Mouse (Mus musculus) neural tube, embryonic 13.5 days (tissue): ENCODE measurements around the gene Gm20388. TPM values are rescaled to one million over a fixed set of nuclear protein-coding genes. Genes with fewer than 3 reads are reported as not detected.

Experiments used
- ATAC-seq: fragments of 200-750 bp; cut with Nextera tagmentation; 2 replicates; pipeline ENCODE4 v1.8.0; 2017; ENCODE audit warnings: low read depth, mild to moderate bottlenecking, moderate TSS enrichment, moderate library complexity
- H3K27ac ChIP-seq: fragments of 300-500 bp; sonication (generic); replicated peaks from 2 replicates; pipeline ENCODE4 v1.5.1; 2015; ENCODE audit warnings: moderate library complexity, mild to moderate bottlenecking, inconsistent platforms
- H3K27me3 ChIP-seq: fragments of 300-500 bp; sonication (generic); 2 replicates; pipeline ENCODE4 v1.6.1; 2015; ENCODE audit warnings: mild to moderate bottlenecking, inconsistent platforms
- H3K36me3 ChIP-seq: fragments of 300-500 bp; sonication (generic); 2 replicates; pipeline ENCODE4 v1.6.1; 2015; ENCODE audit warnings: mild to moderate bottlenecking, inconsistent platforms
- H3K4me1 ChIP-seq: fragments of 300-500 bp; sonication (generic); replicated peaks from 2 replicates; pipeline ENCODE4 v1.6.1; 2015; ENCODE audit warnings: inconsistent platforms
- H3K4me2 ChIP-seq: fragments of 300-500 bp; sonication (generic); 2 replicates; pipeline ENCODE4 v1.6.1; 2015; ENCODE audit warnings: inconsistent platforms, mild to moderate bottlenecking, moderate library complexity
- H3K4me3 ChIP-seq: fragments of 300-500 bp; sonication (generic); 2 replicates; pipeline ENCODE4 v1.5.1; 2015; ENCODE audit warnings: mild to moderate bottlenecking, inconsistent platforms
- H3K9ac ChIP-seq: fragments of 300-500 bp; sonication (generic); 2 replicates; pipeline ENCODE4 v1.6.1; 2015; ENCODE audit warnings: moderate library complexity, mild to moderate bottlenecking, inconsistent platforms
- H3K9me3 ChIP-seq: fragments of 300-500 bp; sonication (generic); 2 replicates; pipeline ENCODE4 v1.6.1; 2016; ENCODE audit warnings: inconsistent platforms
- WGBS: fragments of 180-500 bp; shearing (Covaris S2); methylation state at CpG from one replicate; pipeline ENCODE4 v1.1.7; 2015; 5-methylcytosine and 5-hydroxymethylcytosine counted together
- polyA plus RNA-seq: library from polyadenylated mRNA; unstranded; fragments of >200 nt; fragmentation: Nextera tagmentation; extraction: Ambion mirVana; gene quantifications from 2 replicates; pipeline ENCODE4 v1.2.1, GENCODE M21; 2015

The Gm20388 gene
- polyA plus RNA-seq, 1 experiment from 2014 or later, result 0.27 TPM

DNA sequence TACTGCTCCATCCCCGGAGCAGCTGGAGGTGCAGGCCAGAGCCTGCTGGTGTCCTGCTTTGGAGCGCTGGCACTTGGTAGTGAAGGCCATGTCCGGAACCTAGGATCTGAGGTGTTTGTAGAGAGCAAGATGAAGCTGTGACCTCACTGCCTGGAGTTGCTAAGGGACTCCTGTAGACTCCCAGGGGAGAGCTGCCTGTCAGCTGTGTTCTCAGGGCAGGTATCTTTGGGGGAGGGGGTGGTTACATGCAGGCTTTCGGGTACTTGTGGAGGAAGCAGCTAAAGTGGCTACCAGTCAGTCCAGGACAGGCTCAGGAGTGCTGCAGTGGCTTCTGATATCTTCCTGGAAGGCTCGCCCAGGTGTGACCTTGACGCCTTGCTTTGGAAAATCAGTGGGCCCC, 4328.7 kb downstream of the Gm20388 start:
- no peak for ATAC-seq
- Histone ChIP-seq H3K4me3 (no peak overlapping the region), H3K9me3 (0 out of 2 replicates have a peak, but pooled peaks cover 6% of the 10 kb centered on the region), H3K9ac (no peak overlapping the region; the same call in 1 of the 2 replicates), H3K27me3 (no peaks in the 10 kb centered on the region), H3K27ac (no peak overlapping the region), H3K36me3 (peaks cover 9% of the 10 kb centered on the region), H3K4me1 (peaks cover 69% of the 10 kb centered on the region), H3K4me2 (no peak overlapping the region)
- WGBS, result 78% methylated on average over 6 of the region's 6 CpGs

DNA sequence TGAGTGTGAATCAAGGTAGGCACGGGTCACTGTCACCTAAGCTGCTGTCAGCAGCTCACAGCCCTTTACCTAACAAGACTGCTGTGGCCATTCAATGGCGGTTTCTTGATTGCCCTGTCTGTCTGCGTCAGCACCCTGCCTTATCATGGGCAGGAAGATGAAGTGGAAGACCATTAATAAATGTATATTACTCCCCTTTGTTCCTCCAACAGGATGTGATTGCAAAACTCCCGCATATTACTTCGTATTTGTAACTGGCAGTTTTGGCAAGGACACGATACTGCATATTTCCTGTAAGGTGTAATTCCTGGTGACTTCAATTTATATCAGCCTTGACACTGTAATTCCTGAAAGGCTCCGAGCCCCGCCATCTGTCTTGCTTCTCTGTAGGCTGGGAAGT, 4330.3 kb downstream of the Gm20388 start:
- peaks cover 13% of the 10 kb centered on the region for H3K36me3 ChIP-seq
- ATAC-seq, result no peak
- peak overlapping the region; percentile 49; the same call in 1 of the 2 replicates for H3K9ac ChIP-seq
- H3K27me3 ChIP-seq, result no peaks in the 10 kb centered on the region
- 65% methylated on average over 8 of the region's 8 CpGs for WGBS
- no peak overlapping the region for H3K4me2 ChIP-seq
- peak overlapping the region; percentile 59 for H3K27ac ChIP-seq
- H3K4me3 ChIP-seq, result no peak overlapping the region
- 0 out of 2 replicates have a peak, but pooled peaks cover 6% of the 10 kb centered on the region for H3K9me3 ChIP-seq
- peaks cover 54% of the 10 kb centered on the region for H3K4me1 ChIP-seq

DNA sequence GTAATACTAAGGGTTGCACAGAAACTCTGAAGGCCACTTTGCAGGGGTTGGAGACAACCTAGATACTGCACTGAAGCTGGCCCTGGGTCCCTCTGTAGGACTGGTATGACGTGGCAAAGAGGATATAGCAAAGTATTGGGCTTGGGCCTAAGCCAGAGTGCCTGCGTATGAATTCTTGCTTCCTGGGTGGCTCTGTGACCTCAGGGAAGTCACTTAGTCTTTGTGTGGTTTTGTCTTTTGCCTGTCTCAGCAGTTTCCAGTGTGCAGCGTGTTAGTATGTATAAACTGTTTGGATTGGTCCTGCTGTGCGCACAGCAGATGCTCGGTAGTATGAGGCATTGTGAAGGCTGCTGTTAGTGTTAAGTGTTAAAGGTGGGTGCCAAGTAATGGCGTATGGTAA, 4331.6 kb downstream of the Gm20388 start:
- Histone ChIP-seq H3K9ac (no peak overlapping the region), H3K4me3 (no peak overlapping the region), H3K9me3 (0 out of 2 replicates have a peak, but pooled peaks cover 6% of the 10 kb centered on the region), H3K4me2 (no peak overlapping the region), H3K4me1 (peaks cover 52% of the 10 kb centered on the region), H3K36me3 (peaks cover 13% of the 10 kb centered on the region), H3K27ac (no peak overlapping the region), H3K27me3 (no peaks in the 10 kb centered on the region)
- 78% methylated on average over 6 of the region's 6 CpGs for WGBS
- ATAC-seq, result no peak

DNA sequence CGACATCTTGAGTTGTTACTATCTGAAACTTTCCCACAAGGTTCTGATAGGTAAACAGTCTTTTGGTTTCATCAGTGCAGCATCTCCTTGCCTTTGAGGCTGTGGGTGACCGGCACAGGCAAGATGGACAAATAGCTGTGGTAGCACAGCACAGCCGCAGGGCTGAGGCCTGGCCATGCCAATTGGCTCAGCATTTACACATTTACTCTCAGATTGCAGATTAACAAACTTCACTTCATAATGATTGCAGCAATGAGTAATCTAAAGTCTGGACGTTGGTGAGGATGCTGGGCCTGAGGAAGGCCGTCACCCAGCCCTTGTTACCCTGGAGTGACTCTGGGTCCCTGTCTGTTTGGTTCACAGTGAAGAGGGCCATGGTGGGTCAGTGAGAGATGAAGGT, 4332.3 kb downstream of the Gm20388 start:
- H3K9me3 ChIP-seq, result 0 out of 2 replicates have a peak, but pooled peaks cover 6% of the 10 kb centered on the region
- no peak overlapping the region for H3K27ac ChIP-seq
- no peak overlapping the region for H3K9ac ChIP-seq
- H3K36me3 ChIP-seq, result peaks cover 13% of the 10 kb centered on the region
- peaks cover 51% of the 10 kb centered on the region for H3K4me1 ChIP-seq
- no peak for ATAC-seq
- no peaks in the 10 kb centered on the region for H3K27me3 ChIP-seq
- WGBS, result 97% methylated on average over 5 of the region's 5 CpGs
- H3K4me2 ChIP-seq, result no peak overlapping the region
- no peak overlapping the region for H3K4me3 ChIP-seq

DNA sequence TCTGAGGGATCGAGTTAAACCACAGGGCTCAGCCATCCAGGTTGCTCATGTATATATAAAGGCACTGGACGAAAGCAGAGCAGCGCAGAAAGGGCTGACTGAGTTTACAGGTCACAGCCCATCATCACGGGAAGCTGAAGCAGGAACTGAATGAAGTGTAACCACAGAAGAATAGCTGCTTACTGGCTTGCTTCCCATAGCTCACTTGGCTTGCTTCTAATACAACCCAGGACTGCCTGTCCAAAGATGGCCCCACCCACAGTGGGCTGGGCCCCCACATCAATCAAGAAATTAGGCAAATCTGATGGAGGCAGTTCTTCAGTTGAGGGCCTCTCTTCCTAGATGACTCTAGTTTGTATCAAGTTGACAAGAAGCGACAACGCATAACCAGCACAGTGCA, 4336.9 kb downstream of the Gm20388 start:
- H3K4me1 ChIP-seq, result peaks cover 32% of the 10 kb centered on the region
- peaks cover 13% of the 10 kb centered on the region for H3K36me3 ChIP-seq
- H3K27me3 ChIP-seq, result no peaks in the 10 kb centered on the region
- H3K4me3 ChIP-seq, result no peak overlapping the region
- no peak overlapping the region for H3K4me2 ChIP-seq
- 90% methylated on average over 6 of the region's 6 CpGs for whole genome bisulfite sequencing
- no peak for ATAC-seq
- H3K27ac ChIP-seq, result no peak overlapping the region
- H3K9ac ChIP-seq, result no peak overlapping the region
- H3K9me3 ChIP-seq, result 0 out of 2 replicates have a peak, but pooled peaks cover 6% of the 10 kb centered on the region

DNA sequence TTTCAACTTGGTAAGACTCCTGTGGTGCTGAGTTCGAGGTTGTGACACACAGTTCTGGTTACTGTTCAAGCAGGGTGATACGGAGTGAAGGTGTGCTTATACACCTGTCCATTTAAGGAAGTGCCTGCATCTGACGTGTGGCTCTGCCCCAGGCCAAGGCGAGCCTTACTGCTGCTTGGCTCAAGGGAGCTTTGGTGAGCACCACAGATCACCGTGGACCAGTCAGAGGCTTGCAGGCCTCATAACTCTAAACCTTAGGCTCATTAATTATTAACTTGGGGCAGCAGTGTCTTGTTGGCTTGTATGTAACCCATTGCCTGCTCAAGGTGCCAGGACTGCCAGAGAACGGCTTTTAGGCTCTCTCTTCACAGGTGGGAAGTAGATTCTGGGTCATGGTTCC, 4338.0 kb downstream of the Gm20388 start:
- H3K36me3 ChIP-seq, result peaks cover 10% of the 10 kb centered on the region
- H3K9ac ChIP-seq, result no peak overlapping the region
- peaks cover 39% of the 10 kb centered on the region for H3K4me1 ChIP-seq
- no peak overlapping the region for H3K4me3 ChIP-seq
- H3K9me3 ChIP-seq, result 0 out of 2 replicates have a peak, but pooled peaks cover 4% of the 10 kb centered on the region
- no peak overlapping the region for H3K27ac ChIP-seq
- no peak for ATAC-seq
- no peak overlapping the region for H3K4me2 ChIP-seq
- 89% methylated on average over 6 of the region's 6 CpGs for WGBS
- no peaks in the 10 kb centered on the region for H3K27me3 ChIP-seq

DNA sequence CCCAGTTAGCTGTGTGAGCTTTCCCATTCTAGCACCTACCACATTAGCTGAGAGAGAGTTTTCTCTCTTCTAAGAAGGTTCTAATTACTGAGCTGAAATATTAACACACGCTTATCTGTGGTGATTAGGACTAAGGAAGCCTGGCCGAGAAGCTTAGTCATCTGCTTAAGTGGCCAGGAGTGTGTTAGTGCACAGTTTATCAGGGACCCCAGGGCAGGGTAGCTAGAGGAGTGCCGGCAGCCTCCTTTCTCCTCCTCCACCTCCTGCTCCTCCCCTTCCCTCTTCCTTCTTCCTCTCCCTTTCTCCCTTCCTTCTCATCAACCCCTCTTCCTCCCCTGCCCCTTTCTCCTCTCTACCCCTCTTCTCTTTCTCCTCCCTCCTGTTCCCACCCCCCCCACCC, 4339.6 kb downstream of the Gm20388 start:
- 0 out of 2 replicates have a peak overlapping the region, but pooled peaks have one; percentile 18 for H3K27ac ChIP-seq
- H3K27me3 ChIP-seq, result no peaks in the 10 kb centered on the region
- no peak overlapping the region; the same call in 1 of the 2 replicates for H3K9ac ChIP-seq
- H3K36me3 ChIP-seq, result no peaks in the 10 kb centered on the region
- peaks cover 41% of the 10 kb centered on the region for H3K4me1 ChIP-seq
- 0 out of 2 replicates have a peak, but pooled peaks have one; percentile 23 for ATAC-seq
- no peak overlapping the region for H3K4me3 ChIP-seq
- no peaks in the 10 kb centered on the region for H3K9me3 ChIP-seq
- WGBS, result 50% methylated on average over 3 of the region's 3 CpGs
- H3K4me2 ChIP-seq, result no peak overlapping the region

DNA sequence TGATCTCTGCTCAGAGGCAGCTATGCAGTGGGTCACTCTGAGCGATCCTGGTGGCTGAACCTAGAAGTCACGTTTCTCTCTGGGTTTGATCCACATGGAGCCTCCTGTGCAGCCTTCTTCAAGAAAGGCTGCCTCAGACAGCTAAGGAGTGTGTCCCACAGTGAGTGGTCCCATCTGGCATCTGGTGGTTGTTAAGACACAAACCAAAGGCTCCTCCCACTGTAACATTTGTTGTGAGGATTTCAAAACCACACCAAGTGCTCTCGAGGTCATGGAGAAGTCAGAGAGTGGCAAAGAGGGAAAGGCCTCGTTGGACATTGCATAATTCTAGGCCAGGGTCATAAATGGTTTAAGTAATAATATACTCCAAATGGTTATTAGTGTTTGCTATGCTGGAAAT, 4340.1 kb downstream of the Gm20388 start:
- Histone ChIP-seq H3K27me3 (no peaks in the 10 kb centered on the region), H3K9me3 (no peaks in the 10 kb centered on the region), H3K4me3 (no peak overlapping the region), H3K36me3 (no peaks in the 10 kb centered on the region), H3K9ac (no peak overlapping the region), H3K27ac (0 out of 2 replicates have a peak overlapping the region, but pooled peaks have one; percentile 38), H3K4me2 (no peak overlapping the region), H3K4me1 (peaks cover 43% of the 10 kb centered on the region)
- 15% methylated on average over 4 of the region's 4 CpGs for WGBS
- ATAC-seq, result no peak

DNA sequence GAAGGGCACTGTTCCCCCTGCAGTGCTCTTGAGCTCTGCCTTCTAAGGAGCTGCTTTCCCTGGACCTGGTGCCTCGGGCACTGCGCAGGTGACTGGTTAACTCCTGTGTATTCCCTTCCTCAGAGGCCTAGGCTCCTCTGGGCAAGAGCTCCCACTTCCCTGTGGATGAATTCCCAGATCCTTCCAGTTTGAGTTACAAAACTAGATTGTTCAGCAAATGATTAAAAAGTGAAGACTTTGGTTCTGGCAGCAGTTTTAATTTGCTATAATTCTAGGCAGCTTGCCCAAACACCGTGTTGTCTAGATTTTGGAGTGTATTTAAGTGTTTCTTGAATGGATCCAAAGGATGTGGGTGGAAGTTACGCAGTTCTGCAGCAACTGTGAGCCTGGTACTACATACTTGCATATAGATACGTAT, 4341.9 kb downstream of the Gm20388 start:
- Histone ChIP-seq H3K36me3 (no peaks in the 10 kb centered on the region), H3K4me2 (no peak overlapping the region), H3K27ac (no peak overlapping the region), H3K27me3 (no peaks in the 10 kb centered on the region), H3K9me3 (no peaks in the 10 kb centered on the region), H3K9ac (no peak overlapping the region), H3K4me3 (no peak overlapping the region), H3K4me1 (peaks cover 56% of the 10 kb centered on the region)
- WGBS, result 86% methylated on average over 5 of the region's 5 CpGs
- no peak for ATAC-seq

DNA sequence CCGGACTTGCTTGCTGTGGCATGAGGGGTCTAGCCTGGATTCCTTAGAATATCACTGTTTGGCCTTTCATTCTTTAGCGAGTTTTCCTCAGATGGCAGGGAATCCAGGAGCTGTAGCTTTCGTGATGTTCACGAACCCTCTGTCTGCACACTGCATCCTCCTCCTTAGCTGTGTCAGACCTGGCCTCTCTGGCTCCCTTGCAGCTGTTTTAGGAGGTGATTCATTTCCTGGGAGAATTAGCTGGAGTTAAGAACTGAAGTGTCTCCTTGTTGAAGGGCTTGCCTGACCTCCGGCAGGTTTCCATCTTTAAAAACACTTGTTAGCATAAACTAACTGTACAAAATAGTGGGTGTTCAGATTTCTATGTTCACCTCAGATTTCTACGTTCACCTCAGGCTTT, 4343.3 kb downstream of the Gm20388 start:
- peaks cover 59% of the 10 kb centered on the region for H3K4me1 ChIP-seq

DNA sequence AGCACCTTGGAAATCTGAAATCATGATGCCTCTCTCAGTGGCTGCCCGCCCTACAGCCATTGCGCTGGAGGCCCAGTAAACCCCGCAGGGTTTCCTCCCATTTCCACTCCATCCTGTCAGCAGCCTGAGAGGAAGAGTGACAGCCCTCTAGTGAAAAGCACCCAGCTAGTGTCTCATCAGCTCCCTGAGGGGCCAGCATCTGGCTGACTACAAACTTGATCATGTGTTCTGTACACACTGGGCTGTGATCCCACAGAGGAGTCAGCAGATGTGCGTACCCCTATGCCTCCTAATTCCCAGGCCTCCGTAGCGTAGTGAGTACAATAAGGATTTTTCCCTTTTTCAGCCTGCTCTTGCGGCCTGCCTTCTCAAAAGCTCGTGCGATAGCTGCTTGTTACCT, 4346.2 kb downstream of the Gm20388 start:
- no peaks in the 10 kb centered on the region for H3K27me3 ChIP-seq
- 62% methylated on average over 9 of the region's 9 CpGs for WGBS

More for the DNA sequence above, 4343.3 kb downstream of the Gm20388 start:
- 86% methylated on average over 6 of the region's 6 CpGs for WGBS
- no peak for ATAC-seq
- Histone ChIP-seq H3K4me2 (no peak overlapping the region), H3K9me3 (no peaks in the 10 kb centered on the region), H3K4me3 (no peak overlapping the region), H3K9ac (no peak overlapping the region), H3K27me3 (no peaks in the 10 kb centered on the region), H3K27ac (no peak overlapping the region), H3K36me3 (no peaks in the 10 kb centered on the region)

DNA sequence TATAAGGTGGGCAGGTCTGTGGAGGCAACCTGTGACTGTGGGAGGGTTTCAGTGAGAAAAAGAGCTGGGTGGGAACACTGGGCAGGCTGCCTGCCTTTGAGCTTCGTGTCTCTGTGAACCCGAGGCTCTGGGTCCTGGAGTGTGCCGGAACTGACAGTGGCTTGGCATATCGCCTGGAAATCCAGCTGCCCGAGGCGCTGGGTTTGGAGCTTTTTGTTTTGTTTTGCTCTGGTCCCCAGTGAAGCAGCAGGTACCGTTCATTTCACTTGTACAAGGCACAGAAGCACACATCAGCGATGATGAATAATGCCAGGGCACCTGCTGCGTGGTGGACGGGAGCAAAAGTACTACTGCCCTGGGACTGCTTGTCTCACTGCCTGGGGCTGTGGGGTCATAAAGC, 4346.7 kb downstream of the Gm20388 start:
- ATAC-seq, result peak; percentile 56
- Histone ChIP-seq H3K4me1 (peaks cover 71% of the 10 kb centered on the region), H3K9ac (peak overlapping the region; percentile 12; the same call in 1 of the 2 replicates), H3K36me3 (no peaks in the 10 kb centered on the region), H3K27me3 (no peaks in the 10 kb centered on the region), H3K27ac (peak overlapping the region; percentile 74), H3K9me3 (no peaks in the 10 kb centered on the region), H3K4me2 (no peak overlapping the region), H3K4me3 (no peak overlapping the region)
- 25% methylated on average over 10 of the region's 10 CpGs for WGBS

More for the DNA sequence above, 4346.2 kb downstream of the Gm20388 start:
- no peak overlapping the region; the same call in 1 of the 2 replicates for H3K9ac ChIP-seq
- peak; percentile 36; the same call in 1 of the 2 replicates for ATAC-seq
- peaks cover 65% of the 10 kb centered on the region for H3K4me1 ChIP-seq
- H3K4me2 ChIP-seq, result no peak overlapping the region
- peak overlapping the region; percentile 74 for H3K27ac ChIP-seq
- H3K4me3 ChIP-seq, result no peak overlapping the region
- no peaks in the 10 kb centered on the region for H3K36me3 ChIP-seq
- H3K9me3 ChIP-seq, result no peaks in the 10 kb centered on the region

DNA sequence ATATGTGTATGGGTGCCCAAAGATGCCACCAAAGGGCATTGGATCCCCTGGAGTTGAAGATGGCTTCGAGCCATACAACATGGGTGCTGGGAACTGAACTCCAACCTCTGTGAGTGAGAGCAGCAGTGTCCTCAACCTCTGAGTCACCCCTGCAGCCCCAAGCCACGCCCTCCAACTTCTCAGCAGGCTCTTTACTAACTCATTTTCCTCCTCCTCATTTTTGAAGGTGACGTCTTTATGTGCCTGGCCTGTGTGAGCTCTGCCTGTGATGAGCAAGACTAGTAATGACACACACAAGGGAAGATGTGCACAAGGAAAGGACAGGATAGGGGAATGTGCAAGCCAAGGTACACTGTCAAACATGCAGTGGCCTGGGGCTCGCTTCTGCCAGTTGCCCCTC, 4348.5 kb downstream of the Gm20388 start:
- no peak overlapping the region for H3K4me2 ChIP-seq
- H3K36me3 ChIP-seq, result no peaks in the 10 kb centered on the region
- H3K27me3 ChIP-seq, result no peaks in the 10 kb centered on the region
- H3K27ac ChIP-seq, result no peak overlapping the region
- no peak overlapping the region for H3K9ac ChIP-seq
- H3K4me3 ChIP-seq, result no peak overlapping the region
- 92% methylated on average over 4 of the region's 4 CpGs for WGBS
- no peaks in the 10 kb centered on the region for H3K9me3 ChIP-seq
- peaks cover 80% of the 10 kb centered on the region for H3K4me1 ChIP-seq
- ATAC-seq, result no peak
